Mouse (Mus musculus): Measurements from ENCODE around the gene Gpr132.

GRCm38 (mm10) chr12:112871272-112871671 is 3.2 kb upstream of the Gpr132 start:
- TF ChIP-seq CTCF (IDR thresholded peaks at IDR 0.05; ENCODE audit: borderline replicate concordance, control insufficient read depth, extremely low read depth, insufficient read depth, low read length, poor library complexity) = no peak
- no peak for TF ChIP-seq POLR2A (IDR thresholded peaks at IDR 0.05; ENCODE audit: control insufficient read depth, extremely low read depth, insufficient read depth, low read length, poor library complexity)

Measured in thymus, adult 2 months (tissue).